Mouse (Mus musculus): ENCODE measurements around the gene Scgb1b7.
"Not testable (repeated sequence)": the region's sequence is repeated elsewhere in the genome, so short reads cannot be mapped to it uniquely, and the experiment has no call there.

Gene Scgb1b7

GRCm38 (mm10) chr7:31712365-31712764 is at the start of gene Scgb1b7:
TSS of gene Scgb1b7 (plus strand) at chr7:31712665.
- in situ Hi-C loops (cut with MboI; ENCODE audit: unreplicated experiment in 2 of 2) = not testable (repeated sequence)

GRCm38 (mm10) chr7:31705657-31706056 is 6.8 kb upstream of the Scgb1b7 start, which contains the start of gene Scgb2b7:
TSS of gene Scgb2b7 (minus strand) at chr7:31705757.
- in situ Hi-C loops (cut with MboI; ENCODE audit: unreplicated experiment in 2 of 2) = not testable (repeated sequence)
